Mouse (Mus musculus) forebrain, embryonic 14.5 days (tissue): ENCODE measurements at regions not wholly inside any gene's neighbourhood (a gene's known extent, or its start where the extent isn't known, plus 50 kb on each side); places are given as distances from the start of the nearest gene placed in this dataset.

Experiments
- ATAC-seq: fragments of 200-750 bp; cut with Nextera tagmentation; 2 replicates; pipeline ENCODE4 v1.8.0; 2017; ENCODE audit warnings: mild to moderate bottlenecking, moderate library complexity
- DNase-seq: peaks from one replicate; pipeline ENCODE4 v3.0.0-alpha.2; 2015; ENCODE audit warnings: low spot score
- H3K27ac ChIP-seq: fragments of 300-500 bp; sonication (generic); 2 replicates; pipeline ENCODE4 v1.5.1; 2014; ENCODE audit warnings: low read depth, mild to moderate bottlenecking, control low read depth, low read length, moderate library complexity
- H3K27me3 ChIP-seq: fragments of 300-500 bp; sonication (generic); replicated peaks from 2 replicates; pipeline ENCODE4 v1.6.1; 2014; ENCODE audit warnings: low read length, control low read depth, mixed read lengths; ENCODE audit not compliant: control insufficient read depth, insufficient read depth
- H3K36me3 ChIP-seq: fragments of 300-500 bp; sonication (generic); 2 replicates; pipeline ENCODE4 v1.6.1; 2014; ENCODE audit warnings: low read length, control low read depth; ENCODE audit not compliant: control insufficient read depth, insufficient read depth
- H3K4me1 ChIP-seq: fragments of 300-500 bp; sonication (generic); 2 replicates; pipeline ENCODE4 v1.6.1; 2014; ENCODE audit warnings: antibody characterized with exemption, low read length, control low read depth; ENCODE audit not compliant: control insufficient read depth, insufficient read depth
- H3K4me2 ChIP-seq: fragments of 300-500 bp; sonication (generic); 2 replicates; pipeline ENCODE4 v1.6.1; 2014; ENCODE audit warnings: mild to moderate bottlenecking, control low read depth, low read length
- H3K4me3 ChIP-seq: fragments of 300-500 bp; sonication (generic); 2 replicates; pipeline ENCODE4 v1.5.1; 2014; ENCODE audit warnings: low read depth, low read length, control low read depth
- H3K9ac ChIP-seq: fragments of 300-500 bp; sonication (generic); 2 replicates; pipeline ENCODE4 v1.6.1; 2014; ENCODE audit warnings: mild to moderate bottlenecking, low read length, control low read depth, moderate library complexity
- H3K9me3 ChIP-seq: fragments of 300-500 bp; sonication (generic); replicated peaks from 2 replicates; pipeline ENCODE4 v1.6.1; 2016; ENCODE audit warnings: low read length, control low read depth, mixed read lengths; ENCODE audit not compliant: control insufficient read depth
- WGBS: fragments of 180-500 bp; shearing (Covaris S2); extraction: QIAGEN DNeasy Blood & Tissue Kit; methylation state at CpG from one replicate; pipeline ENCODE4 v1.1.7; 2014; 5-methylcytosine and 5-hydroxymethylcytosine counted together

DNA sequence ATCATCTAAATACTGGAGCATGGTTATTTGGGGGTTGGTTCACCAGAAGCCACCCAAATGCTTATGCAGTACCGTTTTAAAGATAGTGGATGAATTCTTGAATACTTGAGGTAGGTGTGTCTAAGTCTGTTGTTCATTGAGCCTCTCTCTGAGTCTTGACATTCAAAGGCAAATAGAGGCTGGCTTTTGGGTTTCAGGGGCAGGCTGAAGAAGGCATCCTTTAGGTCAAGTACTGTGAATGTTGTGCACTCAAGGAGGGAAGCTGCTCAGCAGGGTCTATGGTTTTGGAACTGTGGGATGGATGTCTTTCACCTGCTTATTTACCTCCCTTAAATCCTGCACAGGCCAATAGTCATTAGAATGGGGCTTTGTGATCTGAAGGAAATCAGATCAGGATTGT, 1089.6 kb downstream of the 9330182O14Rik start:
- H3K27ac ChIP-seq: no peak overlapping the region
- H3K4me3 ChIP-seq: no peak overlapping the region
- 80% methylated on average over 1 of the region's 1 CpGs for WGBS
- no peaks in the 10 kb centered on the region for H3K9me3 ChIP-seq
- H3K4me2 ChIP-seq: no peak overlapping the region
- H3K27me3 ChIP-seq: no peaks in the 10 kb centered on the region
- no peak overlapping the region for H3K9ac ChIP-seq
- ATAC-seq (no peak), DNase-seq (no peak)
- no peaks in the 10 kb centered on the region for H3K36me3 ChIP-seq
- no peaks in the 10 kb centered on the region for H3K4me1 ChIP-seq

DNA sequence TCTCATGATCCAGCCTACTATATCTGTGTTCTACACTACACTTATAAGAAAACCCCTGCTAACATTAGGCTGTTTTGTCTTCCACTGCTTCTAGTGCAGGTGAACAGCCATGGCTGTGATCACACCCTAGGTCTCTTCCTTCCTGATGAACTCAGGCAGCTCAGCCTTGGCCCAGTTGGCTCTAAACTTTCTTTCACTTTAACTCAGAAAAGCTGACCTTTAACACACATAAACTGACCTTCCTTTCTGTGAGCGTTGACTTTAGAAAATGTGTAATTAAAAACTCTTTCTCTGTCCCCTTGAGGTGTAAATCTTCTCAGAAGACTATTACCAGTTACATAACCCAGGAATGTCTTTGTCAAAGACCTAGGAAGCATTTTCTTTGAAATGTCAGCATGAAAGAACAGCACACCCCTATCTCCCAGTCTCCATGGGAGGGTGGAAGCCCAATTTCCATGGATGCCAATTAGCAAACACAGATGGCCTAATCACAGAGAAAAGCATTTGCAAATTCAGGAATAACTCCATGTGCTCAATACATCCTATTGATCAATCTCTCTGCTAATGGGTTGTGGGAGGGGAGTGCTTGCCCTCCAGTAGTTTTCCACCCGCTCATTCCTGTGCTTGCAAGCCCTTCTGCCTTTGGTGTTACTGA, 1098.4 kb downstream of the 9330182O14Rik start:
- H3K9me3 ChIP-seq: no peaks in the 10 kb centered on the region
- H3K27ac ChIP-seq: no peak overlapping the region
- no peak for ATAC-seq
- H3K4me2 ChIP-seq: no peak overlapping the region
- H3K36me3 ChIP-seq: no peaks in the 10 kb centered on the region
- H3K9ac ChIP-seq: no peak overlapping the region
- WGBS: 21% methylated on average over 2 of the region's 2 CpGs
- H3K4me1 ChIP-seq: no peaks in the 10 kb centered on the region
- no peak overlapping the region for H3K4me3 ChIP-seq
- DNase-seq: no peak
- no peaks in the 10 kb centered on the region for H3K27me3 ChIP-seq
